Mouse (Mus musculus) heart, adult 2 months (tissue): ENCODE measurements around the gene Adgrl1.

ENCODE experiments used
- CTCF ChIP-seq: fragments of 200-600 bp; IDR thresholded peaks from 2 replicates; pipeline ENCODE4 v1.8.1; 2022; ENCODE audit warnings: antibody characterized with exemption, mild to moderate bottlenecking, moderate library complexity
- EP300 ChIP-seq: fragments of 200-500 bp; IDR thresholded peaks from 2 replicates; pipeline ENCODE4 v1.6.1; 2011; ENCODE audit warnings: low read depth, low read length, control low read depth; ENCODE audit not compliant: insufficient read depth

GRCm38 (mm10) chr8:83978200-83978599 lies 78.3 kb downstream of the Adgrl1 start:
- TF ChIP-seq CTCF, result no peak
- no peak for TF ChIP-seq EP300
